Mouse (Mus musculus) naive thymus-derived CD4-positive, alpha-beta T cell, adult 2 months (primary cell): ENCODE data around the gene Rd3l.
"Not testable (repeated sequence)": the region's sequence is repeated elsewhere in the genome, so short reads cannot be mapped to it uniquely, and the experiment has no call there.

Experiments
- DNase-seq: peaks from one replicate; pipeline ENCODE4 v3.0.0-alpha.2; 2011; ENCODE audit warnings: low read depth

Gene Rd3l

DNA sequence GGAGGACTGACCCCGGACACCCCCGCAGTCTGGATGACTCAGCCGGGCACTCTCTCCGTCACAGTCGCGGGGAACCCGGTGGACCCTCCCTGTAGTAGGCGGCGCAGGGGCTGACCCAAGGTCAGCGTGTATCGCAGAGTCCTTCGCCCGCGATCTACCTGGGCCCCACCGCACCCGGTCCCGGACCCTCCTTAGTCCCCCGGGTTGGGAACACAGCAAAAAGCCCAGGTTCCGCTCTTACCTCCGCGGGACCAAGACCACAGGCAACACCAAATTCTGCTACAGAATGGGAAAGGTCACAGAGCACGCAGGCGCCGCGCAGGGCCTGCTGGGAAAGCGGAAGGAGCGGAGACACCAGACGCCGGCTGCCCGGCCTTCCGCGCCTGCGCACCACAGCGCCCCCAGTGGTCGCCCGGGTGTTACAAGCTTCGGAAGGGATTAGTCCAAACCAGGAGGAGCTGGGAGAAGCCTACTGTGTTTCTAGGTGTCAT lies 14.4 kb downstream of the Rd3l start, which contains the start of gene Atp5mpl:
Gene Atp5mpl, minus strand, starts transcription at position 295 of the 491 bp plus-strand sequence.
- DNase-seq = peak; percentile 97

DNA sequence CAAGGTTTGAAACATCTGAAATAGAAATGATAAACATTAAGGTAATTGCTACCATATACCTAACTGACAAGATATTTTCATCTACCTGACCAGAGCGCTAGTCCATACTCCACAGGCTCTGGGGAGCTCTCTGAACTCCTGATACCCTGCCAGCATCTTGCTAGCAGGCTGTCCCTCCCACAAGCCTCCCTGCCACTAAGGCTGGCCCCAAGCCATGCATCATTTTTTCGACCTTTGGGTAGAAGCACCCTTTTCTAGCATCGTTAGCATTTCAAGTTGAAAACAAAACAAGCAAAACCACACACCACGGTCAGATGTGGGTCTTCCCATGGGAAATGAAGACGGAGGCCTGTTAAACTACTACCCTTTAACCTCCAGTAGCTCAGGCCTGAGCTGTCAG lies 17.8 kb downstream of the Rd3l start:
- no peak for DNase-seq

DNA sequence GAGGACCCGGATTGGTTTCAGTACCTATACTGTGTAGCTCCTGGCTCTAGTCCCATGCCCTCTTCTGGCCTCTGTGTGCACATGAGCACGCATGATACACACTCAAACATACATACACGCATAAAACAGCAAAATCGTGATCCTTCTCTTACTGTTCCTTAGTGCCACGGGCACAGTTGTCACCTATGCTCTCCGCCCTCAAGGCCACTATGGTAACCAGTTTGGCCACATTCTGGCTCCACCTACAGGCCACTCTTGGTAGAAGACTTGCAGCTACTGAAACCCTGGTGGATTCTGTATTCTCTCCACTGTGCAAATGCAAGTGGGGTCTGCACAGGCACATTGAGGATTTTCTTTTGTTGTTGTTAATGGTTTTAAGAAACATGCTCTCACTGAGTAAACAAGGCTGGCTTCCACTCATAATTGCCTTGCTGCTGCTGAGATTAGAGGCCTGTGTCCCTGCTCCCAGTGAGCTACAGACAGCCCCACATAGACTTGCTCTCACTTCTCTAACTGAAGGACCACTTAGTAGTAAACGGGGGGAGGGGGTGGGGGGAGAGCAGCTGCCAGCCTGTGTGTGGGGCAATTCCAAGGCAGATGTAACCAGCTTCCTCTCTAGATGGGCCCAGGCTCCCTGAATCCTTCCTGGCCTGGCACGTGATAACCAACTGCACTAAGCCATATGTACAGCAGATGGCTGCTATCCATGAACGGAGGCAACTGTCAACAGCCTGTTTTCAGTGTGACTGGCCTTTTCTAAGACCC lies 22.8 kb downstream of the Rd3l start:
- peak; percentile 82 for DNase-seq

DNA sequence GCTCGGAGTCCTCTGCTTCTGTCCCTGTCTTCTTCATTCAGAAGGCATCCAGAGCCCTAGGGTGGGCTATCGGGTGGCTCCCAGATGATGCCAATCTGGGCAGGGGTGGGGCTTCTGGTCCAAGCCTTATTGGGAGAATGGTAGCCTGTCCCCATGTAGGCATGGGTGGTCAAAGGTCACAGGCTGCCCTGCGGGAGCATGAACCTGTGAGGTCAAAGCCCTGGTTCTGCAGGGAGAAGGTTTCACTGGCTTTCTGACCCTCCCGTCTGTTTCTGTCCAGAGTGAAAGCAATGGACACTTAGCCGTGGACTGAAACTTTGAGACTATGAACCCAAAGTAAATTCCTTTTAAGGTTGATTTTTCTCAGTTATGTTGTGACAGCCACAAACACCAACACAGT lies 24.9 kb downstream of the Rd3l start:
- no peak for DNase-seq

DNA sequence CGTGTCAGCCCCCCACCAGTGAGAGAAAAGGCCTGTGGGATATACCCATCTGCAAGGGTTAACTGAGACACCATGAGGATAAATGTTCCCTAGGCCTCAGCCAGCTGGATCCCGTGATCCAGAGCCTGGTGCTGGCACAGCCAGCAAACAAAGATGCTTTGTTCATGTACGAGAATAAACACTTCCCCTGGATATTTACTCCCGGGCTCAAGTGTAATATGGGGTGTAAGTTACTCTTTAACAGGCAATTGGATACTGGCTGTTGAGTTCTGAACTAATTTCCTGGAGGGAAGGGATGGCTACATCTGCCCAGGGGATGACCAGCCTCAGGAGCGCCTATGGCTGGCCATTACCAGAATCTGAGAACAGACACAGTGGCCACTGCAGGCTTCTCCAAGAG lies 29.4 kb downstream of the Rd3l start:
- no peak for DNase-seq

DNA sequence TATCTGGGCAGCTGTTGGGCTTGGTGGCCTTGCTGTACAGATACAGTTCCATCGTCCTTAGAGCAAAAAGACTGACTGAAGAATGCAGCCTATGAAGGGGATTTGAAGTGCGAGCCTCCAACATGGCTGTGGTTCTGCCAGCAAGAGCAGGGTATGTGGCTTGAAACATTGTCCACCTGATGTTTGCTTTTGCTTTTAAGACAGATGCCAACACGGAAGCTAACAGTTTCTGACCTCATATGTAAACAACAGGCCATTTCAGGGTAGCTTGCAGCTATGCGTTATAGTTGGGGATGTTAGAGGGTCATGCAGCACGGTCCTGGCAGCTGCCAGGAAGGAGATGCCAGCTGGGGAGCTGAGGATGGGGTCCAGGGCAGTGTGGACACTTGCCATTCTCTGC lies 30.6 kb downstream of the Rd3l start:
- DNase-seq = no peak

DNA sequence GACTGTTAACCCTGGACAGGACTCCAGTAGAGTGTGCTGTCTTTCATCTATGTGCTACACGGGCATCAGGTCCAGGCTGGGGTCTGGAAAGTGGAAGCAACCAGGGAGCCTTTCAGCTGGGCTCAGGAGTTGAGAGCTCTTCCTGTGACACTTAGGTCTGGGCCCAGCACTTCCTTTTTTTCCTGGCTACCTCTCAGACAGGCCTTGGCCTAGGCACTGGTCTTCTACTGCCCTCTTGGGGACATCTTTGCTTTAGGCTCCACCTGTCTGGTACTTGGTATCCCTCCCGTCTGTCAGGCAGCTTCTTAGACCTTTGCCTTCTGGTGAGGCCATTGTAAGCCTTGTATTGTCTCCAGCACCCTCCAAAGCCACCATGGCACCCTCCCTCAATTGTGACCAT lies 34.4 kb downstream of the Rd3l start:
- peak; percentile 78 for DNase-seq

DNA sequence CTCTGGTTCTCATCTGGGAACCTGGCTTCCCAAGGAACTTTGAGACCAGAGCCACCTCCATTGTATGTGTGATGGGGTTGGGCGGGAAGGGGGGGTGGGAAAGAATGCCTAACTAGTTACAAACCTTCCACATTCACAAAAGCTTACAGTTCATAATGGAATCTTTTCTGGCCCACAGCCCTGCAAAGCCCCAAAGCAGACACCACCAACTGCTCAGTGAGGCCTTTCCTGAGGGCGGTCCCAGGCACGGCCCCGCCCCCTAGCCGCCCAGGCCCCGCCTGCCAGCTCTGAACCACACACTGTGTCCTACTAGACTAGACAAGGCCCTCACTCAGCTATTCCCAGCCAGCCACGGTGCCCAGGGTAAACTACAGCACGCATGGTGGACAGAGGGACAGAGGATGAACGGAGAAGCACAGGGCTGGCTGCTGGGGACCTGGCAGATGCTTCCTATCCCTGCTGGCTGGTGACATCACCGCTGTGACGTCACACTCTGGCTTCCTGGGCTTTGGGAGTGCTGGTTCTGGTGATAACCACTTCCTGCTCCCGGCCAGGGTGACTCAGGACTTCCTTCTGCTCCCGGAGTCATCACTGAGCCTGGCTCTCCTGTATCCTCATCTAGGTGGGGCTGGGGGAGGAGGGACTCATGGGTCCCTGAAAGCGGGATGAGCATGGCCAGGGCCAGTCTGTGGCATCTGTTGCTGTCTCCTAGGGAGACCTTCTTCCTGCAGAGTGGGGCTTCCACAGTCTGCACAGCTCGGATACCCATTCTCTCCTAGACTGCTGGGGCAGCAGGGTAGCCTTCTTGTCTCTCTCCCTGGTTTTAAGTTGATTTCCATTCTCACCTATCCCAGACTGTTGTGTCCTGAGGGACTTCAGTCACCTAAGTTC lies 35.1 kb downstream of the Rd3l start:
- DNase-seq = not testable (repeated sequence)

DNA sequence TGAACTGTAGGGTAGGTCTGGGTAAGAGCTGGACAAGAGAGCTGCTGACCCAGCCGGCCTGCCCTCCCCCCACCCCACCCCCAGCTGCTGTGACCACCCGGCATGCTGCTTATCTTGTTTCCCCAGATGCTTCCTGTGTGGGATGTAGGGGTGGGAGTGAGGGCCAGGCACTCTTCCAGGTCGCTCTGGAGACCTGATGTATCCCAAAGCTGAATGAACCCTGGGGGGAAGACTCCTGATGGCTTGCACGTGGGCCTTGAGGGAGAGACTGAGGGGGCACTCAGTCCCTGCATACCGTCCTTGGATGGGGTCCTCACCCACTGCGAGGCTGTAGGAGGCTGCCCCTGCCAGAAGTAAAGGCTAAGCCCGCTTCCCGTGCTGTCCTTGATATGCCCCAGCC lies 36.0 kb downstream of the Rd3l start:
- no peak for DNase-seq

DNA sequence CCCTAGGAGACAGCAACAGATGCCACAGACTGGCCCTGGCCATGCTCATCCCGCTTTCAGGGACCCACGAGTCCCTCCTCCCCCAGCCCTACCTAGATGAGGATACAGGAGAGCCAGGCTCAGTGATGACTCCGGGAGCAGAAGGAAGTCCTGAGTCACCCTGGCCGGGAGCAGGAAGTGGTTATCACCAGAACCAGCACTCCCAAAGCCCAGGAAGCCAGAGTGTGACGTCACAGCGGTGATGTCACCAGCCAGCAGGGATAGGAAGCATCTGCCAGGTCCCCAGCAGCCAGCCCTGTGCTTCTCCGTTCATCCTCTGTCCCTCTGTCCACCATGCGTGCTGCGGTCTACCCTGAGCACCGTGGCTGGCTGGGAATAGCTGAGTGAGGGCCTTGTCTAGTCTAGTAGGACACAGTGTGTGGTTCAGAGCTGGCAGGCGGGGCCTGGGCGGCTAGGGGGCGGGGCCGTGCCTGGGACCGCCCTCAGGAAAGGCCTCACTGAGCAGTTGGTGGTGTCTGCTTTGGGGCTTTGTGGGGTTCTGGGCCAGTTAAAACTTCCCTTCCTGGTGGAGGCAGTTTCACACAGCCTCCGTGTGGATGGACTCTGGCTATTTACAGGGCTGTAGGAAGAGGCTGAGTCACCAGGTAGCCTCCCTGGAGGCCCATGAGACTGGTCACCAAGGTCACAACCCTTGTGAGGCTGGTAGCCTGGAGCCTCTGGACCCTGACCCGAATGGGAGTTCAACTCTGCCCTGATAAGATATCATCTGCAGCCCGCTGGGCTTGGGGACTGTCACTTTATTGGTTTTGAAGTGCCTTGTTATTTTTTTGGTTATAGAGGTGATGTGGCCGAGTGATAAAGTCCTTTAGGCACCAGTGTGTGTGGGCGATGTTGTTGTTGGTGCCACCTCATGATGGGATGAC lies 36.8 kb downstream of the Rd3l start:
- peak; percentile 26 for DNase-seq

DNA sequence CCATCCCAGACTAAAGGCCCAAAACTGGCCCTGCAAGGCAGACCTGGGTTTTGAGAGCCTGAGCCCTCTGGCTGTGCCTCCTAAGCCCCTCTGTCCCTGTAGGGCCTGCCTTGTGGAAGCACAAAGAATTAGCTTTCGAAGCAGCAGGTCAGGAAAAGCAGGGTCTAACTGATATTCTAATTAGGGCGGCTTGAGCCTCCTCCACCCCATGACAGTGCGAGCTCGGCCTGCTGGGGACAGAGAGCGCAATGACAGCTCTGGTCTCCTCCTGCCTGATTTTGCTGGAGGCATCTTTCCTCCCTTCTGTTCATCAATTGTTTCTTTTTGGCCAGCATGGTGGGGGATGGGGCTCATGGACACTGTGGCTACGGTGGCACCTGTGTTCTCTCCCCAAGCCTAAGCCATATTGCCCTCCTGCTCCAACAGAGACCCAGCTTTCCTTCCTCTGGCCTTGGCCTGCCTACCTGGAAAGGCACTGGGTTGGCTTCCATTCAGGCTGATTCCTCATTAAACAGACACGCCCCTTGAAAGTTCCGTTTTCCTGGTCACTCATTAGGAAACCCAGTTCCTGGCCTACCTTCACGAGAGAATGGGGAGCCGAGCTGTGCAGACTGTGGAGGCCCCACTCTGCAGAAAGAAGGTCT lies 37.6 kb downstream of the Rd3l start:
- no peak for DNase-seq

DNA sequence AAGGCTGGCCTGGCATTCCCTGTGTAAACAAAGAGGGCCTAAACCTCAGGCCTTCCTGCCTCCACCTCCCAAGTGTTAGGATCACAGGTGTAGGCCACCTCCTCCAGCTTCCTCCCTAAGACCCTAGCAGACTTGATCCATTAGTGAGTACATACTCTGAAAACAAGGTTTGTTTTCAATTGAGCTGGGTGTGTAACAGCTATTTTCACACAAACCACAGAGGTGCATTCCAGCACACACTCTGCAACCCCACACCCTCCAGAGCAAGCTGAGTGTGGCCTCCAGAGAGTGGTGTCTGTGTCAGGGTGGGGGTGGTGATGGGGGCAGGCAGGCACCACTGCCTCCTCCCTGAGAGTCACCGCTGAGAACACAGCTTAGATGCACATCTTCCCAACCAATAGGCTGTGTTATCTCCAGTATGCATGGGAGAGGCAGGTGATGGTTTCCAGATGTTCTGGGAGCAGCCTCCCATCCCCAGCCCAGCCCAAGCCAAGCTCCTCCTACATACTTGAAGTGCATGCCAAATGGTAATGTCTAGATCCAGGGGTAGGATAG lies 42.4 kb downstream of the Rd3l start:
- DNase-seq = no peak

DNA sequence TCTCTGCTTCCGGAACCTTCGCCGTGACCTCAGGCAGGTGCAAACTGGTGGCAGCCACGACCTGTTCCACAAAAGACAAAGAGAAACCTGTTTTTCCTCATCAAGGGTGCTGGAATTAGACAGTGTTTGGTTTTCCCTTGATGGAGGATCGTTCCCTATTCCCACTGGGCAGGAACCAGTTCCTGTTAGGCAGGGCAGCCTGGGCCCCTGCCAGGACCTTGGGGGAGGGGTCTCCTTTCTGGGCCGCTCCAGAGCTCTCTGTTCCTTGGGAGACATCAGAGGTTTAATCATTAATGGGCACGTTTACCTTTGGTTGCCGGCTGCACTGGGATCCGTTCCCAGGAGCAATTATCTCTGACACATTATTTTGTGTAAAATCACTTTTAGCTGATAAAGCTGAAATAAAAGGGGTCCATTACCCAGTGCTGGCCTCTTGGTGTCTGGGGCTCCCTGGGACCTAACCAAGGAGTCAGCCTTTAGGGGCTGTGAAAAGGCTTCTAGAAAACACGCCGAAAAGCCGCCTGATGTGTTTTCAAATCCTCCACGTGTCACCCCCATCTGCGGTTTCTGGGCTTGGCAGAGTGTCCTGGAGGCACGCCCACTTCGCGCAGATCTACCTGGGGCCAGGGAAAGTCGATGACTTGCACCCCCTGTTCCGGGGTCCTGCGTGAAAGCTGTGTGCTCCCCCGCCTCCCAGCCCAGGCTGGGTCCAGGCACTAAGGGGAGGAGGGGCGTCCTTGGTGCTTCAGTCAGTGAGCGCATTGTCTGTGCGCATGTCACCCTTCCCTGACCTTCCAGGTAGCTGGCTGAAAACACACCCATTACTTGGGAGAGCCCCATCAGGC lies 44.2 kb downstream of the Rd3l start:
- DNase-seq = no peak

DNA sequence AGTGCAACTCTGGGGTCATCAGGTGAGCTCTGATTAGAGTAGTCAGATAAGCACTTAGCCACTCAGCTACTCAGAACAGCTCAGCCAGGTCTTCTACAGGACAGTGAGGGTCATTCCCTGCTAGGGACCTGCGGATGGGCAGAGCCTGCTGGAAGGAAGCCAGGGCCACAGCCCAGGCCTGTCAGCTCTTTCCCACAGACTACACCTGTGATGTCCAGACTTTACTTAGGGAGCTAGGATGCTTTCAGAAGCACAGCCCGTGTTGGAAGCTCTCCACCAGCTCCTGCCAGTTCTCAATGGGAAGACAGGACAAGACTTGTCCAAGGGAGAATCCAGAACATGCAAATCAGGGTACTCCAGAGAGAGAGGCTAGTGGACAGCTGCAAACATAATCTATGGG lies 47.1 kb downstream of the Rd3l start:
- no peak for DNase-seq

DNA sequence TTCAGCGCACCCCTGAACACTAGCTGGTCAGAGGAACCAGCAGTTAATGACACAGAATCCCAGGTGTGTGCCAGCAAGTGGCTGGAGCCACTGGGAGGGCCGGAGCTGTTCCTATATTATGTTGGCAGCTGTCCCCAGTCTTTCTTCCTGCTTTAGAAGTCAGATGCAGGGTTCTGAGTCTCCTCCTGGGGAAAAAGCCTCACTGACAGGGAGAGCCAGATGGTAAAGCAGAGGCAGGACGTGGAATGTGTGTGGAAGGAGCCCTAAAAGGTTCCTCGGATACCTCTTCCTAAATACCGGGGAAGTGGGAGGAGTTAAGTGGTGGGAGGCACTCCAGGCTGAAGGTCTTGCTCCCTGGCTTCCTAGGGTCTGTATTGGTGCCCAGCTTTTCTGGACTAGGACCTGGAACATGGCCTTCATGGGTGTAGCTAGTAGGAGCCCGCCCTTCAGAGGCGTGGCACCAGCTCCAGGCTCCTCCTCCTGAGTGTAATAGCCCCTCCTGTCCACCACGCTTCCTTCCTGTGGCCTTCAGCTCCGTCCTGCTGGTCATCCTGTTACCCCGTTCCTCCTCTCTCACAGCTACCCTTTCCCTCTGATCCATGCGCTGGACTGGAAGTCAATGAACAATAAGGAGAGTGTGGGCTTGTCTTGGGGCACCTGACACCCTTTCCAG lies 47.9 kb downstream of the Rd3l start:
- no peak for DNase-seq

DNA sequence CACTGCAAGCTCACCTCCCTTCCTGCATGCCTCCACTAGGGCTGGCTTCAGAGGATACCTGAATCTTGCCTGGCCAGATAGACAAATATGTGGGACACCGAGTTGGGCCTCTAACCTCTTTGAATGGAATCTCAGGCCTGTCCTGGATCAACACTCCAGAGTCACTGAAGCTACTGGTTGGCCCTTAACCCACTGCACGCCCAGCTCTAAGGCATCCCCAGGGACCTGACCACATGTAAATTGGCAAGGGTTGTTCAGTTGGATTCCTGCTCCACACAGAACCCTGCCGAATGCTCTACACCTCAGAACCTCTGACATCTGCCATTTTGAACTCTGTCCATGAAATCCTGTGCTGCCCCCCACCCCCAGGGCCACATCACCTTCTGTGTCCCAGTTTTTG lies 48.6 kb downstream of the Rd3l start:
- DNase-seq = no peak

DNA sequence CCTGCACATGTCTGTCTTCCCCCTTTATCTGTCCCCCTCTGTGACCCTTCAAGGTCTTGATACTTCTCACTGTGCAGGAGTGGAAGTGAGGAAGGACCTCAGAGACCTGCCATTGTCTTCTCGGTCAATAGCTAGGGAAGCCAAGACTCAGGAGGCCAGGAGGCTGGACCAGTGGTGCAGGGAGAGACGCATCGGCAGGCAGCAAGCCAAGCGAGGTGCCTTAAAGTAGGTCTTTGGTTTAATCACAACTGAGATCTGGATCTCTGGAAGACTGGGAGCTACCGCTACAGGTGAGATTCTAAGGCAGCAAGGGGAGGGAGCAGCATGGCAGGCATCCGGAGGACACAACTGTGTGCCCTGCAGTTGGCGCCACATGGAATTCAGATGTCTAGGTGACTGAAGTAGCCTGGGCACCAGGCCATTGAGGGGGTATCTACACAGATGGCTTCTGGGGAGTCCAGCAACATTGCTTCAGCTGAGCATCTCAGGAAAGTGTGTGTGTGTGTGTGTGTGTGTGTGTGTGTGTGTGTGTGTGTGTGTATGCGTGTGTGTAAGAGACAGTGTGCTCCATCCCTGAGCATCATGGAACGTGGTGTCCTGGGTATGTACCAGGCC lies 49.6 kb downstream of the Rd3l start:
- no peak for DNase-seq
